Mouse (Mus musculus) midbrain, embryonic 13.5 days (tissue): Measurements from ENCODE around the gene Gucy2e. TPM values are rescaled to one million over a fixed set of nuclear protein-coding genes. Genes with fewer than 3 reads are reported as not detected.
A peak's percentile ranks its signal among the peaks of the same experiment; 100 is the strongest.

ENCODE experiments used
- ATAC-seq: fragments of 200-750 bp; cut with Nextera tagmentation; 2 replicates; pipeline ENCODE4 v1.8.0; 2017; ENCODE audit warnings: mild to moderate bottlenecking, moderate TSS enrichment, moderate library complexity
- H3K27ac ChIP-seq: fragments of 300-500 bp; sonication (generic); 2 replicates; pipeline ENCODE4 v1.5.1; 2015; ENCODE audit warnings: inconsistent platforms, mild to moderate bottlenecking, moderate library complexity
- H3K27me3 ChIP-seq: fragments of 300-500 bp; sonication (generic); 2 replicates; pipeline ENCODE4 v1.6.1; 2015; ENCODE audit warnings: mild to moderate bottlenecking, inconsistent platforms
- H3K36me3 ChIP-seq: fragments of 300-500 bp; sonication (generic); 2 replicates; pipeline ENCODE4 v1.6.1; 2015; ENCODE audit warnings: mild to moderate bottlenecking, inconsistent platforms
- H3K4me1 ChIP-seq: fragments of 300-500 bp; sonication (generic); replicated peaks from 2 replicates; pipeline ENCODE4 v1.6.1; 2015; ENCODE audit warnings: inconsistent platforms
- H3K4me2 ChIP-seq: fragments of 300-500 bp; sonication (generic); replicated peaks from 2 replicates; pipeline ENCODE4 v1.6.1; 2015; ENCODE audit warnings: moderate library complexity, mild to moderate bottlenecking, inconsistent platforms
- H3K4me3 ChIP-seq: fragments of 300-500 bp; sonication (generic); replicated peaks from 2 replicates; pipeline ENCODE4 v1.5.1; 2015; ENCODE audit warnings: mild to moderate bottlenecking, inconsistent platforms
- H3K9ac ChIP-seq: fragments of 300-500 bp; sonication (generic); replicated peaks from 2 replicates; pipeline ENCODE4 v1.6.1; 2015; ENCODE audit warnings: mild to moderate bottlenecking, inconsistent platforms
- H3K9me3 ChIP-seq: fragments of 300-500 bp; sonication (generic); 2 replicates; pipeline ENCODE4 v1.6.1; 2016; ENCODE audit warnings: mild to moderate bottlenecking, inconsistent platforms
- WGBS: fragments of 180-500 bp; shearing (Covaris S2); methylation state at CpG from one replicate; pipeline ENCODE4 v1.1.7; 2015; 5-methylcytosine and 5-hydroxymethylcytosine counted together
- polyA plus RNA-seq: library from polyadenylated mRNA; unstranded; fragments of >200 nt; fragmentation: Nextera tagmentation; extraction: Ambion mirVana; gene quantifications from 2 replicates; pipeline ENCODE4 v1.2.1, GENCODE M21; 2015

The Gucy2e gene
- polyA plus RNA-seq, 1 experiment from 2014 or later, result 0.42 TPM

GRCm38 (mm10) chr11:69258287-69258686, 21.5 kb upstream of the Gucy2e start:
- no peak overlapping the region for H3K9ac ChIP-seq
- H3K9me3 ChIP-seq, result no peaks in the 10 kb centered on the region
- H3K4me1 ChIP-seq, result peaks cover 2% of the 10 kb centered on the region; the same call in 1 of the 2 replicates
- ATAC-seq, result no peak
- no peak overlapping the region for H3K27ac ChIP-seq
- no peak overlapping the region for H3K4me2 ChIP-seq
- 0 out of 2 replicates have a peak, but pooled peaks cover 3% of the 10 kb centered on the region for H3K27me3 ChIP-seq
- H3K36me3 ChIP-seq, result no peaks in the 10 kb centered on the region
- no peak overlapping the region for H3K4me3 ChIP-seq
- 55% methylated on average over 5 of the region's 5 CpGs for WGBS

- H3K36me3 ChIP-seq, result no peaks in the 10 kb centered on the region
- H3K9me3 ChIP-seq, result no peaks in the 10 kb centered on the region
- H3K4me2 ChIP-seq, result no peak overlapping the region
- H3K9ac ChIP-seq, result no peak overlapping the region
- no peak overlapping the region for H3K27ac ChIP-seq
- ATAC-seq, result no peak
- H3K4me3 ChIP-seq, result no peak overlapping the region
- WGBS, result 53% methylated on average over 4 of the region's 4 CpGs
- H3K4me1 ChIP-seq, result peaks cover 4% of the 10 kb centered on the region; the same call in 1 of the 2 replicates
- 0 out of 2 replicates have a peak, but pooled peaks cover 3% of the 10 kb centered on the region for H3K27me3 ChIP-seq
Observed at GRCm38 (mm10) chr11:69257807-69258206, 21.0 kb upstream of the Gucy2e start.

- H3K27ac ChIP-seq, result no peak overlapping the region
- ATAC-seq, result no peak
- H3K4me1 ChIP-seq, result peaks cover 4% of the 10 kb centered on the region; the same call in 1 of the 2 replicates
- H3K27me3 ChIP-seq, result 0 out of 2 replicates have a peak, but pooled peaks cover 3% of the 10 kb centered on the region
- no peaks in the 10 kb centered on the region for H3K36me3 ChIP-seq
- H3K9ac ChIP-seq, result peak overlapping the region; percentile 10; the same call in 1 of the 2 replicates
- 75% methylated on average over 2 of the region's 2 CpGs for WGBS
- no peak overlapping the region for H3K4me3 ChIP-seq
- H3K4me2 ChIP-seq, result no peak overlapping the region
- H3K9me3 ChIP-seq, result no peaks in the 10 kb centered on the region
Observed at GRCm38 (mm10) chr11:69257072-69257471, 20.2 kb upstream of the Gucy2e start.

GRCm38 (mm10) chr11:69254808-69255207, 18.0 kb upstream of the Gucy2e start:
- Histone ChIP-seq H3K9ac (no peak overlapping the region), H3K9me3 (no peaks in the 10 kb centered on the region), H3K4me2 (no peak overlapping the region), H3K4me3 (no peak overlapping the region), H3K4me1 (peaks cover 4% of the 10 kb centered on the region; the same call in 1 of the 2 replicates), H3K27me3 (0 out of 2 replicates have a peak, but pooled peaks cover 3% of the 10 kb centered on the region), H3K27ac (no peak overlapping the region), H3K36me3 (no peaks in the 10 kb centered on the region)
- ATAC-seq, result no peak
- WGBS, result 70% methylated on average over 5 of the region's 5 CpGs

GRCm38 (mm10) chr11:69253131-69253530, 16.3 kb upstream of the Gucy2e start:
- H3K4me2 ChIP-seq, result no peak overlapping the region; the same call in 1 of the 2 replicates
- no peaks in the 10 kb centered on the region for H3K36me3 ChIP-seq
- no peak overlapping the region for H3K4me3 ChIP-seq
- H3K9me3 ChIP-seq, result no peaks in the 10 kb centered on the region
- 0 out of 2 replicates have a peak, but pooled peaks cover 3% of the 10 kb centered on the region for H3K27me3 ChIP-seq
- 33% methylated on average over 9 of the region's 9 CpGs for WGBS
- no peak overlapping the region for H3K27ac ChIP-seq
- H3K9ac ChIP-seq, result no peak overlapping the region; the same call in 1 of the 2 replicates
- peaks cover 4% of the 10 kb centered on the region; the same call in 1 of the 2 replicates for H3K4me1 ChIP-seq
- no peak for ATAC-seq

GRCm38 (mm10) chr11:69251953-69252352, 15.1 kb upstream of the Gucy2e start:
- WGBS, result 87% methylated on average over 7 of the region's 7 CpGs
- no peaks in the 10 kb centered on the region for H3K9me3 ChIP-seq
- H3K27ac ChIP-seq, result no peak overlapping the region
- H3K4me1 ChIP-seq, result peaks cover 4% of the 10 kb centered on the region; the same call in 1 of the 2 replicates
- no peak overlapping the region for H3K4me2 ChIP-seq
- 0 out of 2 replicates have a peak, but pooled peaks cover 7% of the 10 kb centered on the region for H3K27me3 ChIP-seq
- no peak overlapping the region for H3K4me3 ChIP-seq
- no peak for ATAC-seq
- no peaks in the 10 kb centered on the region for H3K36me3 ChIP-seq
- no peak overlapping the region for H3K9ac ChIP-seq

GRCm38 (mm10) chr11:69251135-69251842, 14.5 kb upstream of the Gucy2e start:
- WGBS, result 61% methylated on average over 14 of the region's 14 CpGs
- Histone ChIP-seq H3K27me3 (0 out of 2 replicates have a peak, but pooled peaks cover 7% of the 10 kb centered on the region), H3K36me3 (no peaks in the 10 kb centered on the region), H3K4me2 (no peak overlapping the region), H3K9me3 (no peaks in the 10 kb centered on the region), H3K4me3 (no peak overlapping the region), H3K4me1 (peaks cover 4% of the 10 kb centered on the region; the same call in 1 of the 2 replicates), H3K9ac (no peak overlapping the region), H3K27ac (no peak overlapping the region)
- no peak for ATAC-seq

GRCm38 (mm10) chr11:69250106-69250505, 13.3 kb upstream of the Gucy2e start:
- Histone ChIP-seq H3K4me1 (peaks cover 7% of the 10 kb centered on the region), H3K4me3 (no peak overlapping the region), H3K9me3 (no peaks in the 10 kb centered on the region), H3K4me2 (no peak overlapping the region), H3K36me3 (no peaks in the 10 kb centered on the region), H3K27ac (no peak overlapping the region), H3K27me3 (0 out of 2 replicates have a peak, but pooled peaks cover 7% of the 10 kb centered on the region), H3K9ac (no peak overlapping the region)
- WGBS, result 84% methylated on average over 5 of the region's 5 CpGs
- no peak for ATAC-seq

- Histone ChIP-seq H3K9me3 (no peaks in the 10 kb centered on the region), H3K27ac (no peak overlapping the region), H3K4me3 (no peak overlapping the region), H3K27me3 (0 out of 2 replicates have a peak, but pooled peaks cover 7% of the 10 kb centered on the region), H3K4me2 (no peak overlapping the region), H3K4me1 (peaks cover 7% of the 10 kb centered on the region), H3K36me3 (no peaks in the 10 kb centered on the region), H3K9ac (no peak overlapping the region)
- 86% methylated on average over 3 of the region's 3 CpGs for WGBS
- no peak for ATAC-seq
Observed at GRCm38 (mm10) chr11:69249131-69249530, 12.3 kb upstream of the Gucy2e start.

- H3K9ac ChIP-seq, result no peak overlapping the region
- H3K36me3 ChIP-seq, result no peaks in the 10 kb centered on the region
- 0 out of 2 replicates have a peak, but pooled peaks cover 7% of the 10 kb centered on the region for H3K27me3 ChIP-seq
- H3K9me3 ChIP-seq, result no peaks in the 10 kb centered on the region
- H3K4me3 ChIP-seq, result no peak overlapping the region
- no peak overlapping the region for H3K4me2 ChIP-seq
- H3K27ac ChIP-seq, result no peak overlapping the region
- peaks cover 3% of the 10 kb centered on the region; the same call in 1 of the 2 replicates for H3K4me1 ChIP-seq
- WGBS, result 39% methylated on average over 2 of the region's 2 CpGs
- ATAC-seq, result no peak
Observed at GRCm38 (mm10) chr11:69245643-69246042, 8.8 kb upstream of the Gucy2e start.

GRCm38 (mm10) chr11:69244911-69245310, 8.1 kb upstream of the Gucy2e start:
- no peak overlapping the region for H3K4me3 ChIP-seq
- peaks cover 3% of the 10 kb centered on the region; the same call in 1 of the 2 replicates for H3K4me1 ChIP-seq
- ATAC-seq, result no peak
- no peaks in the 10 kb centered on the region for H3K36me3 ChIP-seq
- no peaks in the 10 kb centered on the region for H3K9me3 ChIP-seq
- H3K4me2 ChIP-seq, result no peak overlapping the region
- H3K27me3 ChIP-seq, result 0 out of 2 replicates have a peak, but pooled peaks cover 7% of the 10 kb centered on the region
- WGBS, result 18% methylated on average over 2 of the region's 2 CpGs
- no peak overlapping the region for H3K27ac ChIP-seq
- no peak overlapping the region for H3K9ac ChIP-seq
